Mouse (Mus musculus) T-helper 2 cell (primary cell): ENCODE results near the gene Fkbp5.

ENCODE experiments used
- in situ Hi-C: fragments of 300-600 bp; cut with MboI, MseI; formaldehyde crosslinking; loops from one replicate; pipeline ENCODE4 v1.15.1; 2025; ENCODE audit warnings: high pct_unique_total_duplicates

Gene Fkbp5

DNA sequence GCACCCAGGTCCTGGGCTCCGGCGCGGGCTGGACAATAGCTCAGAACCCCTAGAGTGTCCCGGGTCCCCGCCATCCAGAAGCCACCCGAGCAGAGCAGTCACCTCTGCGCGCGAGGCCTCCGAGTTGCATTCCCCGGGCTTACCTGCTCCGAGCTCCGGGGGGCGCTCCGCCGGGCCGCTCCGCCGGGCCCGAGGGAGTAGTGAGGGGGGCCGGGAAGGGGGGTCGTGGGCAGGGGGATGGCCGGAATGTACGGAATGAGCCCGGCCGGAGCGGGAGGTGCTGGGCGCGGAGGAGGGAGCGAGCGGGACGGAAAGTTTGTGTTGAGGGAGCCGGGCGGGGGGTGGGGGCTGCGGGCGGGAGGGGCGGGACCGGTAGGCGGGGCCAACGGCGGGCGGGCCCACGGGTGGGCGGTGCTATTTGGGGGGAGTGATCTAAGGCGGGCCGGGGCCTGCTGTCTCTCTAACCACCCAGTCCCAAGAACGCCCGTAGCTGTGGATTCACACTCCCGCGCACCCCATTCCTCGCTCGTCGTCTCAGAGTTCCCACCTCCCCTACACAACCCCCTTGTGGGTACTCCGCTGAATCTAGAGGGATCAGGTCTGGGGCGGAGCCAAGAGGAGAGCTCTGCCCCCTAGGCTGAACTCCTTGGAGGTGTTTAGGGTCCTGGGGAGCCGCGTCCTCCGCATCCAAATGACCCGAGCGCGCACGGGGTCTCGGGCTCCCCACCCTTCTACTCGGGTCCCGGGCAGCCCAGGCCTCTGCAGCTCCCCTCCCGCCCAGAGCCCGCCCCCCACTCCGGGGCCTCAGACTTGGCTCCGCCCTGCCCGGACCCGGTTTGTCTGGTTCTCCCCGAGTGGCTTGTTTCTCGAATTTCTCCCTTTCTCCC, 166.6 kb downstream of the Fkbp5 start, which contains the start of gene Tead3:
Gene Tead3, minus strand, starts transcription at position 352 of the 887 bp plus-strand sequence.
- in situ Hi-C loops = no loop called here

DNA sequence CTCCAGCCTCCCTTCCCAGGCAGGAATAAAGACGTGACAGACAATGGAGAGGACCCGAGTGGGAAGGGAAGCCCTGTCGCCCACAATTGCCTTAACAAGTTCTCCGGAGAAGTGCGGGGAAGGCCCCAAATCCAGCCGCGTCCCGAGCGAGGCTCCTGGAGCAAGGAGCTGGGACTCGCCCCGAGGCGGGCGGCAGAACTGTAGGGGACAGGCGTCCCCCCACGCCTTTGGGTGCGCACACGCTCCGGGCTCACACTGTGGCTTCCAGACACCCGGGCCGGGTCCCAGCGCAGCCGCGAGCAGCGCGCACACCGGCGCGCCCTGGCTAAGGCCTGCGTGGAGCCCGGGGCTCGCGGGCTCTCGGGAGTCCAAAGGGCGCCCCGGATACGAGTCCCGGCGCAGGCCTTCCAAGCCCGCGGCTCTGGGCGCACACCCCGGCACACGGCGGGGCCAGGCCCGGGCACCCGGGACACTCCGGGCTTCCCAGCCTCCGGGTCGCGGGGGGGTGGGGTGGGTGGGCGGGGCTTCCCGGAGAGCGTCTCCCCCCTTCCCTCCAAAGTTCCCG, 167.3 kb downstream of the Fkbp5 start:
- in situ Hi-C loops = no loop called here

DNA sequence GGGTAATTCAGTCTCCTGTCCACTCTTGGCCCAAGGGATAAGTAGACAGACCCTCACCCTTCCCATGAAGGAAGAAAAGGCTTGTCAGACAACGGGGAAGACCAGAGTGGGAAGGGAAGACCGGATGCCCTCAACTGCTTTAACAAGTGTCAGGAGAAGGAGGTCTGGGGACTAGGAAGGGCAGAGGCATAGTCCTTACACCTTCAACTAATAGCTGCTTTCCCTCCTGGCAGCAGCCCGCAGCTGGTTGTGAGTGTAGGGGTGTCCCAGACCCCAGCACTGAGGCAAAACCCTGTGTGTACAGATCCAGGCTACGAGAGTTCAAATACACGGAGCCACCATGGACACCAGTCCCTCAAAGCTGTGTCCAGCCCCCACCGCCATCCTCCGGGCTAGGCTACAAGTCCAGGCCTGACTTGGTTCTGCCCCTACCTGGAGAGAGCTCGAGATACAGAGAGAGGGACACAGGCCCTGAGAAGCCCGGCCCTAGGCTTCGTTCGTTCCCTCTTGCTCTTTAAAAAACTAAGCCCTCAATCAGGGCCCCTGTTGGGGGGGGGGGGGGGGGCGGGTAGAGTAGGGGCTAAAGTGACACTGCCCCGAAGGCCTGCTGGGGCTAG, 168.0 kb downstream of the Fkbp5 start:
- in situ Hi-C loops = no loop called here
